Mouse (Mus musculus) limb, embryonic 12.5 days (tissue): ENCODE data around the gene Spata13. TPM values are rescaled to one million over a fixed set of nuclear protein-coding genes. Genes with fewer than 3 reads are reported as not detected.

Source experiments
- ATAC-seq: fragments of 200-750 bp; cut with Nextera tagmentation; 2 replicates; pipeline ENCODE4 v1.8.0; 2017; ENCODE audit warnings: low read depth, moderate TSS enrichment; ENCODE audit not compliant: insufficient number of reproducible peaks, insufficient read depth, low FRiP score, low TSS enrichment
- H3K27ac ChIP-seq: fragments of 300-500 bp; sonication (generic); 2 replicates; pipeline ENCODE4 v1.5.1; 2016; ENCODE audit warnings: mild to moderate bottlenecking, moderate library complexity
- H3K27me3 ChIP-seq: fragments of 300-500 bp; sonication (generic); 2 replicates; pipeline ENCODE4 v1.6.1; 2016; ENCODE audit warnings: mild to moderate bottlenecking, moderate library complexity
- H3K36me3 ChIP-seq: fragments of 300-500 bp; sonication (generic); 2 replicates; pipeline ENCODE4 v1.6.1; 2016; ENCODE audit warnings: mild to moderate bottlenecking, moderate library complexity
- H3K4me1 ChIP-seq: fragments of 300-500 bp; sonication (generic); replicated peaks from 2 replicates; pipeline ENCODE4 v1.6.1; 2016
- H3K4me2 ChIP-seq: fragments of 300-500 bp; sonication (generic); 2 replicates; pipeline ENCODE4 v1.6.1; 2016; ENCODE audit warnings: mild to moderate bottlenecking, moderate library complexity
- H3K4me3 ChIP-seq: fragments of 300-500 bp; sonication (generic); replicated peaks from 2 replicates; pipeline ENCODE4 v1.5.1; 2016; ENCODE audit warnings: mild to moderate bottlenecking
- H3K9ac ChIP-seq: fragments of 300-500 bp; sonication (generic); replicated peaks from 2 replicates; pipeline ENCODE4 v1.6.1; 2016; ENCODE audit warnings: mild to moderate bottlenecking, moderate library complexity
- H3K9me3 ChIP-seq: fragments of 300-500 bp; sonication (generic); 2 replicates; pipeline ENCODE4 v1.6.1; 2016; ENCODE audit warnings: mild to moderate bottlenecking, moderate library complexity
- WGBS: fragments of 180-500 bp; shearing (Covaris S2); methylation state at CpG from one replicate; pipeline ENCODE4 v1.1.7; 2016; 5-methylcytosine and 5-hydroxymethylcytosine counted together
- polyA plus RNA-seq: library from polyadenylated mRNA; unstranded; fragments of >200 nt; fragmentation: Nextera tagmentation; extraction: Ambion mirVana; gene quantifications from 2 replicates; pipeline ENCODE4 v1.2.1, GENCODE M21; 2016

Spata13 gene
- polyA plus RNA-seq, 1 experiment from 2014 or later, result 14.2 TPM

DNA sequence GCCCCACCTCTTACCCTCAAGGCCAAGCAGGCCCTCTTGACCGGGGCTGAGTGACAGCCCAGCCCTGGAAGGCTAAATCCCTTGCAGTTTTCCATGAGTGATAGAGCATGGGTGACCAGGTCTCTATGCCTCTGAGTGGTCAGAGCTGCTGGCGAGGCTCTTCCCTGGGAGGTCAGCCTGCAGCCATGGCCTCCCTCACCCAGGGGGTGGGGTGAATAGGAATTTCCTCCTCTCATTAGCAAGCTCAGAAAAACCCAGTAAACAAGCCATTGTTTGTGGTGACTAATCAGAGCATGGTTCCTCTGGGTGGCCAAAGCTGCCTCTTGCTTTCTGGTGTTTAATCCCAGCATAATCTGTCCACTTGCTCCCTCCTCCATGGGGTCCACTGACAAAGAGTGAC is 131.2 kb downstream of the Spata13 start:
- no peak for ATAC-seq
- no peaks in the 10 kb centered on the region for H3K9me3 ChIP-seq
- no peak overlapping the region for H3K9ac ChIP-seq
- H3K36me3 ChIP-seq, result peaks cover 14% of the 10 kb centered on the region
- peaks cover 3% of the 10 kb centered on the region; the same call in 1 of the 2 replicates for H3K27me3 ChIP-seq
- no peak overlapping the region for H3K4me3 ChIP-seq
- no peak overlapping the region for H3K27ac ChIP-seq
- H3K4me2 ChIP-seq, result no peak overlapping the region
- peaks cover 26% of the 10 kb centered on the region for H3K4me1 ChIP-seq
- WGBS, result 72% methylated on average over 2 of the region's 2 CpGs

DNA sequence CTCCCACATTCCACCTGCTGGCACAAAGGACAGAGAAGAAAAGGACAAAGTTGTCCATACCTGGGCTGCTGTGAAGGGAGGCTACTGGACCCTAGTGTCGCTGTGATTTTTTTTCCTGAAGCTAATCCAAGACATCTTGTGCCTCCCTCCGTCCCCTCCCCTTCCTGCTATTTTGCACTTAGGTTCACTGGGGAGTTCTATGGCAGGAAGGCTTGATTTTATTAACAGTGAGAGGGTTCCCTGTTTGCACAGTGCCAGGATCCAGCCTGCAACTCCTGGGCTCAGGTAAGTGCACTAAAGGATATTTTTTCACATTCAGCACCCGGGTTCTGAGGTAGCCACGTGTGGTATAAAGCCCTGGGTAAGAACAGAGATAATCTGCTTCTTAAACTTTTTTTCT is 134.1 kb downstream of the Spata13 start, which contains the start of gene C1qtnf9:
C1qtnf9 (plus strand) TSS at position 251 of the 400 bp plus-strand sequence.
- Histone ChIP-seq H3K9me3 (no peaks in the 10 kb centered on the region), H3K36me3 (no peaks in the 10 kb centered on the region), H3K27ac (no peak within 1 kb of the TSS), H3K4me1 (peaks cover 21% of the 10 kb centered on the region), H3K4me3 (no peak within 1 kb of the TSS), H3K27me3 (peaks cover 3% of the 10 kb centered on the region; the same call in 1 of the 2 replicates), H3K4me2 (no peak within 1 kb of the TSS), H3K9ac (no peak within 1 kb of the TSS; the same call in 1 of the 2 replicates)
- ATAC-seq, result no peak
- WGBS, result 56% methylated on average over 4 of the region's 4 CpGs

DNA sequence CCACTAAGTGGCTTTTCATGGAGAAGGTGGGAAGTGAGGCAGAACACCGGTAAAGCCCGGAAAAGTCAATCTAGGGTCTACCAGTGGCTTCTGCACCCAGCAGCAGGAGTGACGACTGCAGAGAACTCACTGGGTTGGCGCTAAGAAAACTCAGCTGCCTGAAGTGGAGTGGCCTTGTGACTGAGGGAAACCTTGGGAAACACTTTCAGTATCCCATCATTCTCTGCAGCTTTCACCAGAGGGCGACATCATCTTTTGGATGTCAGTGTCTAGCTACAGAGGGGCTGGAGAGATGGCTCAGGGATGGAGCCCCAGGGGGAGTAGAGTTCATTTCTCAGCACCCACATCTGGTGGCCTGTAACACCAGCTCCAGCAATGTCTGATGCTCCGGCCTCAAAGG is 135.5 kb downstream of the Spata13 start:
- no peak overlapping the region for H3K27ac ChIP-seq
- WGBS, result 43% methylated on average over 6 of the region's 6 CpGs
- peaks cover 3% of the 10 kb centered on the region; the same call in 1 of the 2 replicates for H3K27me3 ChIP-seq
- no peak for ATAC-seq
- H3K9me3 ChIP-seq, result no peaks in the 10 kb centered on the region
- H3K36me3 ChIP-seq, result no peaks in the 10 kb centered on the region
- no peak overlapping the region for H3K4me3 ChIP-seq
- H3K9ac ChIP-seq, result no peak overlapping the region
- H3K4me2 ChIP-seq, result no peak overlapping the region
- H3K4me1 ChIP-seq, result peaks cover 18% of the 10 kb centered on the region

DNA sequence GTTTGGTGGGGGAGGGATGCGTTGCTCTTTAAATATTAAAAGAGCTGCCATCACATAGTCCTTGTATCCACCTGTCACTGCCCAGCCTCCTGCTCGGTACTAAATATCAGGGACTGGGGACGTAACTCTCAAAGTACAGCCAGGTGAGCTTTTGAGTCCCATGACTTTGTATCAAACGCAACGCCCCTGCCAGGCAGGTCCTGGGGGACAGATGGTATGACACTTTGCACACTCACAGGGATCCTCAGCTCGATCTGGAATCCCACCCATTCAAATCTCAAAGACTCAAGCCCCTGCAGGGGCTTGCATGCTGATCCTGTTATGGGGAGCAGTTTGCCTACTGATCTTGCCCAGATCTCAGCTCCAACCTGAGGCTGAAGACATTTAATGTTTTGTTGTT is 136.8 kb downstream of the Spata13 start:
- no peak overlapping the region for H3K9ac ChIP-seq
- ATAC-seq, result no peak
- peaks cover 3% of the 10 kb centered on the region; the same call in 1 of the 2 replicates for H3K27me3 ChIP-seq
- peaks cover 10% of the 10 kb centered on the region for H3K4me1 ChIP-seq
- no peaks in the 10 kb centered on the region for H3K9me3 ChIP-seq
- no peaks in the 10 kb centered on the region for H3K36me3 ChIP-seq
- no peak overlapping the region for H3K27ac ChIP-seq
- 75% methylated on average over 6 of the region's 6 CpGs for WGBS
- H3K4me3 ChIP-seq, result no peak overlapping the region
- H3K4me2 ChIP-seq, result peak overlapping the region; percentile 53; the same call in 1 of the 2 replicates

DNA sequence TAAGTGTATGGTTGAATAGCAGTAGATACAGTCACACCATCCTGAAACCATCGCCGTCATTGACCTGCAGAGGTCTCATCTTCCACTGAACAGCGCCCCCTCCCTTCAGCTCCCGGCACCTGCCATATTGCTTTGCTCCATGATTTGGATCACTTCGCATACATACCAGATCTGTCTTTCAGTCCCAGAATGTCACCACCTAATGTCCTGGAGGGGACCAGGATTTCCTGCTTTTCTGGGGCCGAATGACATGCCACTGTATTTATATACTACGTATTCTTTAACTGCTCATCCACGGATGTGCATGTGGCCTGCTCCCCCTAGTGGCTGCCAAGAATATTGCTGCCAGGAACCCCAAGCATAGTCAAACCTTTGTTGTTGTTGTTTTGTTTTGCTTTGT is 137.3 kb downstream of the Spata13 start:
- peak overlapping the region; percentile 53 for H3K4me2 ChIP-seq
- no peaks in the 10 kb centered on the region for H3K36me3 ChIP-seq
- peak overlapping the region; percentile 27 for H3K4me3 ChIP-seq
- H3K9ac ChIP-seq, result no peak overlapping the region
- H3K4me1 ChIP-seq, result peaks cover 10% of the 10 kb centered on the region
- 0 out of 2 replicates have a peak, but pooled peaks have one; percentile 37 for ATAC-seq
- no peak overlapping the region for H3K27ac ChIP-seq
- no peaks in the 10 kb centered on the region for H3K9me3 ChIP-seq
- WGBS, result 9% methylated on average over 8 of the region's 8 CpGs
- peaks cover 3% of the 10 kb centered on the region; the same call in 1 of the 2 replicates for H3K27me3 ChIP-seq

DNA sequence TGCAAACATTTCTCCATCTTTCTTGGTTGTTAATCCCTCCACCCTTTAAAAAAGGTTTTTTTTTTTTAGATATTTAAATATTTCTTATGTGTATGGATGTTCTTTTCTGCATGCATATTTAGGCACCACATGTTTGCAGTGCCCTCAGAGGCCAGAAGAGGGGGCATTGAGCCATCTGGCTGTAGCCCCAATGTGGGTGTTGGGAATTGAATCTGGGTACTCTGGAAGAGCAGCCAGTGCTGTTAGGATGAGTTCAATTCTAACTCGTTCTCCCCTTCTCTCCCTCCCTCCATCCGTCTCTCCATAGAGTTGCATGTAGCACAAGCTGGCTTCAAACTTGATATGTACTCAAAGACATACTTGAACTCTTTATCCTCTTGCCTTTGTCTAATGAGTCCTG is 139.7 kb downstream of the Spata13 start:
- ATAC-seq, result no peak
- no peaks in the 10 kb centered on the region for H3K9me3 ChIP-seq
- no peak overlapping the region for H3K4me3 ChIP-seq
- H3K4me1 ChIP-seq, result no peaks in the 10 kb centered on the region
- H3K4me2 ChIP-seq, result no peak overlapping the region
- no peaks in the 10 kb centered on the region for H3K36me3 ChIP-seq
- H3K9ac ChIP-seq, result no peak overlapping the region
- H3K27ac ChIP-seq, result no peak overlapping the region
- WGBS, result 69% methylated on average over 2 of the region's 2 CpGs
- no peaks in the 10 kb centered on the region for H3K27me3 ChIP-seq

DNA sequence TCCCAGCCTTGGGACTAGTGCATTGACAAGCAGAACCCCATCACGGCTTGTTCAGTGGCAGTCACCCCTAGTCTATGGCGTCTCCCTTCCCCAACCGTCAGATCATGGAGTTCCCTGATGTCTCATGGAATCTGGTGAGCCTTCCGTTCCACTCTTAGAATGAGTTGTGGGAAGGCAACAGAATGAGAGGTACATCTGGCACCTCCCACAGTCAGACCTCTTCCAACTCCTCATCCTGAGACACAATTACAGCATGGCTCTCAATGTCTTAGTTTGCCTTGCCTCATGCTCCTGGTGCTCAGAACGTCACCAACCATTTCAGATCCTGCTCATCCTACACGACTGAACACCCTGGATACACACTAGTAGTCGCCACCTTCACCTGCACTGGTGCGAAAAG is 142.7 kb downstream of the Spata13 start:
- WGBS, result 85% methylated on average over 8 of the region's 8 CpGs
- no peaks in the 10 kb centered on the region for H3K4me1 ChIP-seq
- H3K27me3 ChIP-seq, result no peaks in the 10 kb centered on the region
- ATAC-seq, result no peak
- no peaks in the 10 kb centered on the region for H3K9me3 ChIP-seq
- H3K36me3 ChIP-seq, result no peaks in the 10 kb centered on the region
- no peak overlapping the region for H3K4me3 ChIP-seq
- H3K9ac ChIP-seq, result no peak overlapping the region
- no peak overlapping the region for H3K4me2 ChIP-seq
- no peak overlapping the region for H3K27ac ChIP-seq

DNA sequence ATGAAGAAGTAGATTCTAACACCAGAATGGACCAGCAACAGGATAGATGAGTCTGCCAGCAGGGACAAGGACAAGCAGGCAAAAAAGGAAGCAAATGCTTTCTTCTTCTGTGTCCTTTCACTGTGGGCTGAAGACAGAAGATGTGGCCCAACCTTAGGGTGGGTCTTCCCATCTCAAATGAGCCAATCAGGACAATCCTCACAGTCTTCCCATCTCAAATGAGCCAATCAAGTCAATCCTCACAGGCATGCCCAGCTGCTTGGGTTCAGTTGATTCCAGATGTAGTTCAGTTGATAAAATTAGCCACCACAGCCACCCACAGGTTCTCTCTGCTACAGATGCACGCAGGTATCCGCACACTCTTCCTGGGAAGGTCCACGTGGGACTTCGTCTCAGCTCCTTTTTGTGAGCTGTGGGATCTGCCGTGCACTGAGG is 143.7 kb downstream of the Spata13 start:
- no peaks in the 10 kb centered on the region for H3K9me3 ChIP-seq
- H3K4me2 ChIP-seq, result no peak overlapping the region
- H3K4me3 ChIP-seq, result no peak overlapping the region
- H3K27ac ChIP-seq, result no peak overlapping the region
- 87% methylated on average over 5 of the region's 5 CpGs for WGBS
- no peak overlapping the region for H3K9ac ChIP-seq
- no peaks in the 10 kb centered on the region for H3K36me3 ChIP-seq
- no peaks in the 10 kb centered on the region for H3K27me3 ChIP-seq
- ATAC-seq, result no peak
- H3K4me1 ChIP-seq, result no peaks in the 10 kb centered on the region

DNA sequence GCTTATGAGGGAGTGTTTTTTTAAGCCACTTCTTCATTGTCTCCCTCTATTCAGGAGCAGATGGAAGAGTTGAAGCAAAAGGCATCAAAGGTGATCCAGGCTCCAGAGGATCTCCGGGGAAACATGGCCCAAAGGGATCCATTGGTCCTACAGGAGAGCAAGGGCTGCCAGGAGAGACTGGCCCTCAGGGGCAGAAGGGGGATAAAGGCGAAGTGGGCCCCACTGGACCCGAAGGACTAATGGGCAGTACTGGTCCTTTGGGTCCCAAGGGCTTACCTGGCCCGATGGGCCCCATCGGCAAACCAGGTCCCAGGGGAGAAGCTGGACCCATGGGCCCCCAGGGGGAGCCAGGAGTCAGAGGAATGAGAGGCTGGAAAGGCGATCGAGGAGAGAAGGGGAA is 145.4 kb downstream of the Spata13 start:
- Histone ChIP-seq H3K36me3 (no peaks in the 10 kb centered on the region), H3K4me3 (no peak overlapping the region), H3K27ac (no peak overlapping the region), H3K9ac (no peak overlapping the region), H3K27me3 (peaks cover 9% of the 10 kb centered on the region; the same call in 1 of the 2 replicates), H3K4me1 (no peaks in the 10 kb centered on the region), H3K9me3 (no peaks in the 10 kb centered on the region), H3K4me2 (no peak overlapping the region)
- ATAC-seq, result no peak
- WGBS, result 92% methylated on average over 7 of the region's 7 CpGs

DNA sequence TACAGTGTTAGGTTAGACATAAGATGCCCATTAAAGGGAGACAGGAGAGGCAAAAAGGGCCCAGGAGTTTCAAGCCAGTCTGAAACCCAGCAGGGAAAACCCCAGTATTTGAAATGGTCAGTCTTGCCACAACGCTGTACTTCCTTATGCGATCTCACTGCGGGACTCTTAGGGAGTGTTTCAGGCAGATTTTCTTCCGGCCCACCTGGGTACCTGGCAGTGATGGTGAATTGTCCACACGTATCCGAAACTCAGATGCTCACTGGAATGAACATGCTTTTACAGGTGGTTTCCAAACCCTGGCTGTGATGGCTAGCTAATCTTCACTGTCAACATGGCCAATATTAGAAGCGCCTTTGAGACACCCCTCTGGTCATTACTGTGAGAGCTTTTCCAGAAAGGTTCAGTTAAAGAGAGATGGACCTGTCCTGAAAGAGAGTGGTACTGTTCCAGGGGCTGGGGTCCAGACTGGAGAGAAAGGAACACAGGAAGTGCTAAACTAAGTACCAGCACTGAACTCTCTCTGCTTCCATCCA is 148.4 kb downstream of the Spata13 start:
- no peak overlapping the region for H3K9ac ChIP-seq
- WGBS, result 47% methylated on average over 7 of the region's 7 CpGs
- ATAC-seq, result no peak

DNA sequence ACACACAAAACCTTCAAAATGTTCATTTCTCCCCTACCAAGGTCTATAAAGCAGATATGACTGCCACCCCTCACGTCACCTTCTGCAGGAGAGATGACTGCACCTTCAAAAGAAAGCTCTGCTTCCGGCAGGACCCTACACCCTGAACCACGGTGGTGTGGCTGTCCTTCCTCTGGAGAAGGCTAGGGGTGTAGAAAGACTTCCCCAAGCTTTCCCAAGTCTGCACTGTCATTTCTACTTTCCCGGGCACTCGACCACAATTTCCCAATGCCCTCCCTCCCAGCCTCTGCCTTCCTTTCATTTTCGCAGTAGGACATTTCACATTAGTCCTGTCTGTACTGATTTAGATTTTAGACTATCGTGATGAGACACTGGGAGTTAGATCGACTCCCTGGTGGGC is 149.4 kb downstream of the Spata13 start:
- Histone ChIP-seq H3K27me3 (peaks cover 9% of the 10 kb centered on the region; the same call in 1 of the 2 replicates), H3K27ac (no peak overlapping the region), H3K4me1 (peaks cover 8% of the 10 kb centered on the region; the same call in 1 of the 2 replicates), H3K9me3 (no peaks in the 10 kb centered on the region), H3K4me3 (no peak overlapping the region), H3K36me3 (peaks cover 6% of the 10 kb centered on the region), H3K4me2 (no peak overlapping the region), H3K9ac (no peak overlapping the region)
- WGBS, result 39% methylated on average over 8 of the region's 8 CpGs
- no peak for ATAC-seq

More for the DNA sequence above, 148.4 kb downstream of the Spata13 start:
- H3K4me3 ChIP-seq, result no peak overlapping the region
- peaks cover 9% of the 10 kb centered on the region; the same call in 1 of the 2 replicates for H3K27me3 ChIP-seq
- peaks cover 8% of the 10 kb centered on the region; the same call in 1 of the 2 replicates for H3K4me1 ChIP-seq
- H3K4me2 ChIP-seq, result no peak overlapping the region
- no peaks in the 10 kb centered on the region; the same call in 1 of the 2 replicates for H3K36me3 ChIP-seq
- no peaks in the 10 kb centered on the region for H3K9me3 ChIP-seq
- H3K27ac ChIP-seq, result no peak overlapping the region
